In the genomic region with DNA sequence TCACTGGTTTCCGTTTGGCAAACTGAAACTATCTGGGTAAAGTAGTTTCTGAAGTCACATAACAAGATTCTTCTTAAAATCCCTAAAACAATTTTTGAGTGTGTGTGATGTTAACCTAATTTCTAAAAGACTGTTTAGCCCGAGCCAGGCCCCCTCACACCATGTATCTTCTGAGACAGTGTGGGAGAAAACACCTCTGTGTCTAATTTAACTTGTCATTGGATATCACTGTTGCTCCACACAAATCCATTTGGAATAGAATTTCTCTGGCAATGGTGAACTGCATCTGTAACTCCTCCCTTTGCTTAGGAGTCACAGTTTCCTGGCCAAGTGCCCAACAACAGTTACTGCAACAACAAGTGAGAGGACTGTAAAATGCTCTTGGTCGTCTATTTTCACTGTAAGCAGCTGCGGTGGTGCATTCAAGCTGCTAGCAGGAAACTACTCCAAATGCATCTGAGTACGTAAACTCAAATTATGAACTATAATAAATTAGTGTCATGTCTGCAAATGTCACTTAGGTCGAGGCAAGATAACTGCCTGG, we compare ENCODE assay signal across 9 mouse cellular contexts.
DNase-seq lines count a peak whose midpoint lies in the region; ATAC-seq lines count a peak whose summit lies in the region.
"Had no signal": no experiment of that assay in that cellular context is flagged by ENCODE, and none has a peak within 500 bp of the region (broad histone marks: within the 10 kb centered on the region; RNA-seq: fewer than 3 reads in every experiment).

No protein-coding gene starts in this region.

- H3K9me3 ChIP-seq in megakaryocyte, embryonic 14.5 days: no peaks in the 10 kb centered on the region
- no peaks in the 10 kb centered on the region for H3K9me3 ChIP-seq in heart, embryonic 10.5 days
- H3K9me3 ChIP-seq: liver, embryonic 13.5 days had no signal

- no peak for ATAC-seq in megakaryocyte, adult 5-6 weeks (ENCODE audit: poor library complexity, severe bottlenecking)
- ATAC-seq in monocyte, adult 5-6 weeks (replicated peaks; ENCODE audit: insufficient number of reproducible peaks, low FRiP score, low TSS enrichment, poor library complexity, severe bottlenecking): no peak
- no peak for ATAC-seq in erythroblast, adult 5-6 weeks (replicated peaks; ENCODE audit: low FRiP score, poor library complexity, severe bottlenecking)

- WGBS in heart, embryonic 10.5 days: 68% methylated on average over 6 of the region's 6 CpGs

- H3K4me3 ChIP-seq in megakaryocyte, embryonic 14.5 days (replicated peaks): peak overlapping the region; percentile 28
- no peak overlapping the region for H3K4me3 ChIP-seq in heart, embryonic 10.5 days
- H3K4me3 ChIP-seq: liver, embryonic 13.5 days had no signal

- H3K36me3 ChIP-seq in megakaryocyte, embryonic 14.5 days (replicated peaks; ENCODE audit: low read length): peaks cover 50% of the 10 kb centered on the region
- H3K36me3 ChIP-seq in heart, embryonic 10.5 days: no peaks in the 10 kb centered on the region
- H3K36me3 ChIP-seq: liver, embryonic 13.5 days had no signal

- H3K27me3 ChIP-seq in megakaryocyte, embryonic 14.5 days (replicated peaks): no peaks in the 10 kb centered on the region
- no peaks in the 10 kb centered on the region for H3K27me3 ChIP-seq in heart, embryonic 10.5 days (ENCODE audit: insufficient read depth, poor library complexity, severe bottlenecking)
- H3K27me3 ChIP-seq: liver, embryonic 13.5 days had no signal

- DNase-seq in adrenal gland, postnatal 25 days: peak; percentile 89
- DNase-seq in heart, embryonic 10.5 days (ENCODE audit: low spot score): peak; percentile 82
- DNase-seq in kidney, postnatal 36 days: peak; percentile 88 to 91
- peak; percentile 64 for DNase-seq in naive thymus-derived CD4-positive, alpha-beta T cell, adult 2 months (ENCODE audit: low read depth)
- DNase-seq: liver, embryonic 13.5 days had no signal

- H3K4me1 ChIP-seq in megakaryocyte, embryonic 14.5 days: peaks cover 96% of the 10 kb centered on the region
- H3K4me1 ChIP-seq in heart, embryonic 10.5 days: peaks cover 38% of the 10 kb centered on the region

- H3K27ac ChIP-seq in heart, embryonic 10.5 days: no peak overlapping the region; the same call in 1 of the 2 replicates
- H3K27ac ChIP-seq: liver, embryonic 13.5 days had no signal
